Mouse (Mus musculus): ENCODE results near the gene Rnf225.

GRCm38 (mm10) chr7:12961511-12962141 is 34.4 kb downstream of the Rnf225 start:
- TF ChIP-seq CTCF (IDR thresholded peaks at IDR 0.05; ENCODE audit: insufficient read depth, low read length) = no peak
- peak; percentile 80; the same call in 1 of the 2 replicates for TF ChIP-seq POLR2A (IDR thresholded peaks at IDR 0.05; ENCODE audit: borderline replicate concordance, extremely low read depth, low read depth, low read length)

Data from lung, adult 2 months (tissue).